Mouse (Mus musculus): ENCODE data around the gene Rtp4. TPM values are rescaled to one million over a fixed set of nuclear protein-coding genes. Genes with fewer than 3 reads are reported as not detected.

The Rtp4 gene
- polyA plus RNA-seq, 1 experiment from 2014 or later, result 2.0 TPM

Other genes with a start within 250 kb of the Rtp4 start
- not detected in 2 replicates for gene Rtp1, start 91.2 kb upstream of the Rtp4 start, polyA plus RNA-seq (2014; fragmentation: Nextera tagmentation; extraction: Ambion mirVana)
- gene Masp1, start 524 bp downstream of the Rtp4 start, polyA plus RNA-seq (2014; fragmentation: Nextera tagmentation; extraction: Ambion mirVana), result 2.4 and 2.9 TPM in 2 replicates

Measured in limb, embryonic 11.5 days (tissue).